Mouse (Mus musculus) C2C12 (cell line): ENCODE measurements around the gene Sp9.

Experiments
- CTCF ChIP-seq: IDR thresholded peaks from one replicate; pipeline ENCODE4 v1.5.1; 2011; ENCODE audit not compliant: control insufficient read depth, insufficient read depth, insufficient read length
- MAX ChIP-seq: IDR thresholded peaks from one replicate; pipeline ENCODE4 v1.6.1; 2011; ENCODE audit warnings: mild to moderate bottlenecking, control low read depth
- MYOG ChIP-seq: IDR thresholded peaks from one replicate; pipeline ENCODE4 v1.6.1; 2011; ENCODE audit not compliant: control insufficient read depth, insufficient read length; ENCODE audit errors: extremely low read depth
- USF1 ChIP-seq: IDR thresholded peaks from one replicate; pipeline ENCODE4 v1.6.1; 2011; ENCODE audit warnings: low read depth, mild to moderate bottlenecking, control low read depth, moderate library complexity

DNA sequence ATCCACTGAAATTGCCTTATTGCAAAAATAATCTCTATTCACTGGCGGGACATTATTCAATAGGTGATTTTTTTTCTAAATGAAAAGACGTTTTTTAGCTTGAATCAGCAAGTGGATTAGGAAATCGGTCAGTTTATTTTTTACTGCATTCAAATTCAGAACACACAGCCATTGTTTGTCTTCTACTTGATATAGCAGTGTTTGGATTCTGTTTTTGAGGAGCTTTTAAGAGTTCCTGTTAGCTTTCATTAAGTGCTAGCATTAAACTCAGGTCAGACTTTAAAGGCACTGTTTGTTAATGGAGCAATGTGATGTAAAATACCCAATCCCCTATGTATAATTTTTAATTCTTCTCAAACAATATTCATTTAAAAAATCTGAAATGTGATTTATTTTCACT is 27.1 kb downstream of the Sp9 start:
- TF ChIP-seq CTCF (no peak), USF1 (no peak), MAX (no peak), MYOG (no peak)
